ENCODE assay signal across 23 mouse cellular contexts in the genomic region with DNA sequence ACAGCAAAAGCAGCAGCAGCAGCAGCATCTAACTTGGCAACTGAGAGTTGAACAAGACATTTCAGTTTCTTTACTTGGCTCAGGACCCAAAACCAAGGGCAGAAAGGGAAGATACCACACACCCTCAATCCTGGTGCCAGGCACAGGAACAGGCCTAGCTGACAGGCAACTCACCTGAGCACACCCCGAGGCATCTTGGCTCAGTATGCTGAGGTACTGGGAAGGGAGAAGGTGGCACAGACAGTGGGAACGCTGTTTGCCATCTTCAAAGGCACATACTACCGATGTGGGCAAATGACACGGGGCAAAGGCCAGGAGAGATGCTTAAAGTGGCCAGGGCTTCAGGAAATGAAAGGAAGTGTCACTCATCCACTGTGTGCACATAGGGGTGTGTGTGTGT.
DNase-seq lines count a peak whose midpoint lies in the region; ATAC-seq and TF ChIP-seq lines count a peak whose summit lies in the region.
"Had no signal": no experiment of that assay in that cellular context is flagged by ENCODE, and none has a peak within 500 bp of the region (broad histone marks: within the 10 kb centered on the region; RNA-seq: fewer than 3 reads in every experiment).

No protein-coding gene starts in this region.

- 0 out of 2 replicates have a peak overlapping the region, but pooled peaks have one; percentile 40 for H3K27ac ChIP-seq in hindbrain, embryonic 13.5 days
- no peak overlapping the region for H3K27ac ChIP-seq in hindbrain, postnatal 0 days
- 0 out of 2 replicates have a peak overlapping the region, but pooled peaks have one; percentile 27 for H3K27ac ChIP-seq in midbrain, embryonic 15.5 days
- H3K27ac ChIP-seq in midbrain, embryonic 14.5 days (replicated peaks; ENCODE audit: low read depth, low read length): no peak overlapping the region
- H3K27ac ChIP-seq: embryonic facial prominence, embryonic 10.5 days; heart, embryonic 10.5 days; hindbrain, embryonic 10.5 days; hindbrain, embryonic 15.5 days had no signal

- H3K4me2 ChIP-seq in hindbrain, embryonic 13.5 days: no peak overlapping the region
- H3K4me2 ChIP-seq in hindbrain, postnatal 0 days (ENCODE audit: low read depth, low read length): no peak overlapping the region
- no peak overlapping the region for H3K4me2 ChIP-seq in midbrain, embryonic 15.5 days
- no peak overlapping the region for H3K4me2 ChIP-seq in midbrain, embryonic 14.5 days (ENCODE audit: low read length)
- no peak overlapping the region for H3K4me2 ChIP-seq in myocyte (ENCODE audit: low read depth)
- H3K4me2 ChIP-seq: hindbrain, embryonic 15.5 days had no signal

- no peak overlapping the region for H3K9ac ChIP-seq in hindbrain, embryonic 13.5 days
- no peak overlapping the region for H3K9ac ChIP-seq in hindbrain, postnatal 0 days (replicated peaks; ENCODE audit: low read length)
- H3K9ac ChIP-seq in midbrain, embryonic 15.5 days: no peak overlapping the region
- no peak overlapping the region for H3K9ac ChIP-seq in midbrain, embryonic 14.5 days (replicated peaks; ENCODE audit: low read length)
- H3K9ac ChIP-seq: hindbrain, embryonic 15.5 days had no signal

- TF ChIP-seq POLR2A in myocyte (IDR thresholded peaks at IDR 0.05; ENCODE audit: insufficient read length, low read depth): no peak

- WGBS in hindbrain, embryonic 13.5 days: 80% methylated on average over 4 of the region's 4 CpGs
- WGBS in hindbrain, postnatal 0 days: 66% methylated on average over 4 of the region's 4 CpGs
- WGBS in midbrain, embryonic 15.5 days: 73% methylated on average over 4 of the region's 4 CpGs
- 76% methylated on average over 4 of the region's 4 CpGs for WGBS in midbrain, embryonic 14.5 days

- no peak for ATAC-seq in hindbrain, embryonic 13.5 days (ENCODE audit: low FRiP score)
- no peak for ATAC-seq in hindbrain, postnatal 0 days
- no peak for ATAC-seq in midbrain, embryonic 15.5 days (replicated peaks)
- ATAC-seq in midbrain, embryonic 14.5 days (ENCODE audit: low FRiP score, low TSS enrichment): no peak
- ATAC-seq: activated CD4-positive, CD25-positive, alpha-beta regulatory T cell, adult 4 months; forebrain, embryonic 16.5 days; inflammation-experienced regulatory T-cells, adult 6 months; intestine, postnatal 0 days; Patski had no signal

- H3K9me3 ChIP-seq in hindbrain, embryonic 13.5 days: no peaks in the 10 kb centered on the region
- H3K9me3 ChIP-seq in hindbrain, postnatal 0 days (ENCODE audit: low read length): no peaks in the 10 kb centered on the region
- no peaks in the 10 kb centered on the region for H3K9me3 ChIP-seq in midbrain, embryonic 15.5 days
- no peaks in the 10 kb centered on the region for H3K9me3 ChIP-seq in midbrain, embryonic 14.5 days (ENCODE audit: control insufficient read depth, low read length)
- H3K9me3 ChIP-seq: embryonic facial prominence, embryonic 10.5 days; heart, embryonic 10.5 days; hindbrain, embryonic 10.5 days; hindbrain, embryonic 15.5 days had no signal

- H3ac ChIP-seq in myocyte (ENCODE audit: control insufficient read depth, insufficient read length): no peak overlapping the region

- H3K79me2 ChIP-seq in myocyte (ENCODE audit: control insufficient read depth, insufficient read depth): peaks cover 84% of the 10 kb centered on the region

- H3K4me3 ChIP-seq in hindbrain, embryonic 13.5 days: no peak overlapping the region
- H3K4me3 ChIP-seq in hindbrain, postnatal 0 days (ENCODE audit: low read length): no peak overlapping the region
- H3K4me3 ChIP-seq in midbrain, embryonic 15.5 days: no peak overlapping the region
- no peak overlapping the region for H3K4me3 ChIP-seq in midbrain, embryonic 14.5 days (replicated peaks; ENCODE audit: low read depth, low read length)
- no peak overlapping the region for H3K4me3 ChIP-seq in myocyte
- H3K4me3 ChIP-seq: embryonic facial prominence, embryonic 10.5 days; gastrocnemius, adult 2 months; heart, embryonic 10.5 days; hindbrain, embryonic 10.5 days; hindbrain, embryonic 15.5 days had no signal

- no peaks in the 10 kb centered on the region for H3K27me3 ChIP-seq in hindbrain, embryonic 13.5 days
- H3K27me3 ChIP-seq in hindbrain, postnatal 0 days (ENCODE audit: insufficient read depth, low read length): no peaks in the 10 kb centered on the region
- H3K27me3 ChIP-seq in midbrain, embryonic 15.5 days (replicated peaks): no peaks in the 10 kb centered on the region
- H3K27me3 ChIP-seq in midbrain, embryonic 14.5 days (ENCODE audit: control insufficient read depth, insufficient read depth, low read length): no peaks in the 10 kb centered on the region
- H3K27me3 ChIP-seq in myocyte (ENCODE audit: control insufficient read depth, insufficient read depth, insufficient read length): no peaks in the 10 kb centered on the region
- H3K27me3 ChIP-seq: CH12.LX; hindbrain, embryonic 15.5 days; Patski had no signal

- H3K36me3 ChIP-seq in hindbrain, embryonic 13.5 days: no peaks in the 10 kb centered on the region
- H3K36me3 ChIP-seq in hindbrain, postnatal 0 days (ENCODE audit: insufficient read depth, low read length): no peaks in the 10 kb centered on the region
- no peaks in the 10 kb centered on the region for H3K36me3 ChIP-seq in midbrain, embryonic 15.5 days (replicated peaks)
- H3K36me3 ChIP-seq in midbrain, embryonic 14.5 days (ENCODE audit: control insufficient read depth, insufficient read depth, low read length): no peaks in the 10 kb centered on the region
- H3K36me3 ChIP-seq in myocyte (ENCODE audit: control insufficient read depth, insufficient read depth): no peaks in the 10 kb centered on the region
- H3K36me3 ChIP-seq: embryonic facial prominence, embryonic 10.5 days; heart, embryonic 10.5 days; hindbrain, embryonic 10.5 days; hindbrain, embryonic 15.5 days had no signal

- no peak for TF ChIP-seq CTCF in hindbrain, postnatal 0 days (IDR thresholded peaks at IDR 0.05; ENCODE audit: low read depth)

- peaks cover 87% of the 10 kb centered on the region for H3K4me1 ChIP-seq in hindbrain, embryonic 13.5 days (replicated peaks)
- H3K4me1 ChIP-seq in hindbrain, postnatal 0 days (ENCODE audit: insufficient read depth, low read length): peaks cover 68% of the 10 kb centered on the region
- H3K4me1 ChIP-seq in midbrain, embryonic 15.5 days: peaks cover 80% of the 10 kb centered on the region
- H3K4me1 ChIP-seq in midbrain, embryonic 14.5 days (ENCODE audit: control insufficient read depth, insufficient read depth, low read length): peaks cover 67% of the 10 kb centered on the region

- peak; percentile 64 for DNase-seq in cerebellum, adult 9-11 months
- DNase-seq in cerebellum, postnatal 4 days (ENCODE audit: low spot score in 2 of 2): no peak
- no peak for DNase-seq in hindbrain, postnatal 0 days (ENCODE audit: low spot score)
- DNase-seq in midbrain, embryonic 14.5 days: no peak
- DNase-seq: adrenal gland, postnatal 14 days; cerebellum, adult 9-10 months; cerebellum, postnatal 36 days; gastrocnemius, adult 2 months; gastrocnemius, postnatal 36 days; heart, adult 18-20 months had no signal

TF ChIP-seq in myocyte, 11 proteins besides CTCF, POLR2A, EP300 and RAD21:
- TF ChIP-seq TCF12 (IDR thresholded peaks at IDR 0.05; ENCODE audit: insufficient read depth, poor library complexity, severe bottlenecking): no peak
- no peak for TF ChIP-seq TCF3 (IDR thresholded peaks at IDR 0.05; ENCODE audit: insufficient read length, low read depth)
- TF ChIP-seq POLR2AphosphoS2 (IDR thresholded peaks at IDR 0.05; ENCODE audit: insufficient read length, low read depth): peak; percentile 46

Comparison
In these comparisons a context has a peak if more than half of its experiments do, and no peak if none do; other contexts are left out.
1. H3K27ac ChIP-seq: peak in hindbrain, embryonic 13.5 days (single experiment) and midbrain, embryonic 15.5 days (single experiment); none in hindbrain, postnatal 0 days (single experiment) and midbrain, embryonic 14.5 days (single experiment).